ENCODE assay signal across 12 mouse cellular contexts in the genomic region with DNA sequence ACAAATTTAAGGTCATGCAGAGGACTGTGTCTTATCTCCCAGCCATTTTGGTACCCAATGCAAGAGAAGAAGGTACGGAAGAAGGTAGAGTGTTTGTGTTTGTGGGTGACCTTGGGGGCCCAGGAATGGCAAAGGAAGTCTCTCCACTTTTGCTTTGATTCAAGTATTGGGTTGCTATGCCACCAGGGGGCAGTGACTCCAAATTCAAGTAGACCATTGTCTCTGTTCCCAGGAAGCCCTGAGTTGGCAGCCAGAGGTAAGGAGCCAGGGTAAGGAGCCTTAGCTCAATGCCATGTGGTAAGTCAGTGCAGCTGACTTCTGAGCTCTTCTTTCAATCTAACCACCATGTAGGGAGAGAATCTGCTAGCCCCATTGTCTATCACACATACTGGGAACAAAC. TPM values are rescaled to one million over a fixed set of nuclear protein-coding genes. Genes with fewer than 3 reads are reported as not detected.
DNase-seq lines count a peak whose midpoint lies in the region; ATAC-seq and TF ChIP-seq lines count a peak whose summit lies in the region.
"Had no signal": no experiment of that assay in that cellular context is flagged by ENCODE, and none has a peak within 500 bp of the region (broad histone marks: within the 10 kb centered on the region; RNA-seq: fewer than 3 reads in every experiment).

No protein-coding gene starts in this region.

- H3K4me1 ChIP-seq in kidney, postnatal 0 days (replicated peaks; ENCODE audit: insufficient read depth, low read length), result no peaks in the 10 kb centered on the region
- H3K4me1 ChIP-seq in CH12.LX (ENCODE audit: control insufficient read depth in 1 of 2, insufficient read depth in 2 of 2), result peaks cover 0 to 9% of the 10 kb centered on the region in 2 experiments; a peak in 2 of 4 replicates
- H3K4me1 ChIP-seq: limb, embryonic 13.5 days; neural tube, embryonic 12.5 days had no signal

- dilution Hi-C loops in CH12.LX (cut with MboI; ENCODE audit: extremely low pct_ligation_motif_present, extremely low pct_unique_long_range_greater_than_20kb, low sequenced_read_pairs), result no loop called here

- no peak overlapping the region for H3K9ac ChIP-seq in kidney, postnatal 0 days (ENCODE audit: low read depth, low read length)
- H3K9ac ChIP-seq in CH12.LX (ENCODE audit: insufficient read depth, low read depth), result no peak overlapping the region
- H3K9ac ChIP-seq: limb, embryonic 13.5 days; neural tube, embryonic 12.5 days had no signal

- TF ChIP-seq POLR2A in CH12.LX (IDR thresholded peaks at IDR 0.05; ENCODE audit: low read depth, low read length), result no peak

- H3K4me3 ChIP-seq in kidney, postnatal 0 days (replicated peaks; ENCODE audit: low read depth, low read length), result no peak overlapping the region
- no peak overlapping the region for H3K4me3 ChIP-seq in CH12.LX (replicated peaks in 1 of 3; ENCODE audit: low read depth in 2 of 3, low read length in 2 of 3, poor library complexity in 1 of 3)
- H3K4me3 ChIP-seq: limb, embryonic 13.5 days; neural tube, embryonic 12.5 days had no signal

- peak; percentile 32 for TF ChIP-seq RAD21 in CH12.LX (IDR thresholded peaks at IDR 0.05; ENCODE audit: low read depth, low read length)

- 80% methylated on average over 1 of the region's 1 CpGs for WGBS in kidney, postnatal 0 days

- H3K79me2 ChIP-seq in CH12.LX (replicated peaks; ENCODE audit: control insufficient read depth, extremely low read depth, insufficient read depth, poor library complexity, severe bottlenecking), result no peaks in the 10 kb centered on the region

- peak; percentile 5 to 31 for DNase-seq in cerebellum, postnatal 14 days
- peak; percentile 22 for DNase-seq in kidney, postnatal 0 days (ENCODE audit: low spot score)
- no peak for DNase-seq in kidney, adult 8-10 months
- DNase-seq in CH12.LX (ENCODE audit: extremely low read depth), result peak; percentile 28
- DNase-seq in lung, adult 18-20 months, result peak; percentile 28 to 52
- no peak for DNase-seq in thymus, postnatal 0 days (ENCODE audit: low spot score)
- DNase-seq in cerebellum, adult 11-12 months, result no peak

- H3K9me3 ChIP-seq in kidney, postnatal 0 days (replicated peaks; ENCODE audit: low read length), result no peaks in the 10 kb centered on the region
- no peaks in the 10 kb centered on the region for H3K9me3 ChIP-seq in CH12.LX (replicated peaks; ENCODE audit: low read length)
- H3K9me3 ChIP-seq: limb, embryonic 13.5 days; neural tube, embryonic 12.5 days had no signal

- TF ChIP-seq CTCF in kidney, postnatal 0 days (IDR thresholded peaks at IDR 0.05; ENCODE audit: low read depth), result peak; percentile 60
- peak in 1 of 2 experiments; percentile 49; a peak in 2 of 4 replicates for TF ChIP-seq CTCF in CH12.LX (conservative IDR thresholded peaks at IDR 0.05 in 1 of 2, IDR thresholded peaks at IDR 0.05 in 1 of 2; ENCODE audit: low read depth in 2 of 2, low read length in 2 of 2)

- no peaks in the 10 kb centered on the region for H3K27me3 ChIP-seq in kidney, postnatal 0 days (ENCODE audit: insufficient read depth, low read length)
- H3K27me3 ChIP-seq in CH12.LX (replicated peaks), result no peaks in the 10 kb centered on the region
- H3K27me3 ChIP-seq: limb, embryonic 13.5 days; neural tube, embryonic 12.5 days had no signal

- in situ Hi-C loops in CH12.LX (cut with MboI; ENCODE audit: low pct_ligation_motif_present, low pct_unique_long_range_greater_than_20kb, low sequenced_read_pairs), result no loop called here

- H3K36me3 ChIP-seq in kidney, postnatal 0 days (ENCODE audit: insufficient read depth, low read length), result no peaks in the 10 kb centered on the region
- H3K36me3 ChIP-seq in CH12.LX (replicated peaks in 1 of 2; ENCODE audit: control insufficient read depth in 1 of 2, insufficient read depth in 1 of 2, low read length in 1 of 2), result no peaks in the 10 kb centered on the region
- H3K36me3 ChIP-seq: limb, embryonic 13.5 days; neural tube, embryonic 12.5 days had no signal

- H3K4me2 ChIP-seq in kidney, postnatal 0 days (ENCODE audit: low read length), result no peak overlapping the region
- H3K4me2 ChIP-seq in CH12.LX (ENCODE audit: insufficient read depth, low read depth, poor library complexity, severe bottlenecking), result no peak overlapping the region
- H3K4me2 ChIP-seq: limb, embryonic 13.5 days; neural tube, embryonic 12.5 days had no signal

- no peak for ATAC-seq in cerebellum, adult (ENCODE audit: insufficient number of reproducible peaks, low FRiP score, low TSS enrichment)
- no peak for ATAC-seq in kidney, postnatal 0 days (replicated peaks; ENCODE audit: low FRiP score, low read depth)

- no peak for TF ChIP-seq EP300 in CH12.LX (IDR thresholded peaks at IDR 0.05; ENCODE audit: low read length)

- H3K27ac ChIP-seq in kidney, postnatal 0 days, result no peak overlapping the region
- H3K27ac ChIP-seq in CH12.LX (ENCODE audit: insufficient read depth, low read depth), result no peak overlapping the region
- H3K27ac ChIP-seq: limb, embryonic 13.5 days; neural tube, embryonic 12.5 days had no signal

TF ChIP-seq in CH12.LX, 34 proteins besides CTCF, POLR2A, EP300 and RAD21:
- TF ChIP-seq SMC3 (IDR thresholded peaks at IDR 0.05; ENCODE audit: low read depth, low read length) (peak; percentile 43), RCOR1 (conservative IDR thresholded peaks at IDR 0.05; ENCODE audit: low read depth, low read length) (no peak)

RNA-seq across cellular contexts. Expression of a gene that starts 7.9 kb away (rescaled TPM):
- 0.06 TPM in 1 of 2 replicates, not detected in the other for polyA plus RNA-seq in kidney, postnatal 0 days (2015; fragmentation: Nextera tagmentation; extraction: Ambion mirVana)
- total RNA-seq in CH12.LX (2012; rRNA removed) (not detected in 2 replicates), CH12.LX (2014; rRNA removed) (not detected in 2 replicates)
- polyA plus RNA-seq in CH12.LX (2012; ENCODE audit: insufficient read length, low read depth), result not detected in 2 replicates
- polyA plus RNA-seq in thymus, postnatal 0 days (2015; fragmentation: Nextera tagmentation; extraction: Ambion mirVana), result 0.17 and 0.27 TPM in 2 replicates
- total RNA-seq: heart, postnatal 36 days had no signal

RNA-seq across cellular contexts. Expression of a gene that starts 11.0 kb away (rescaled TPM):
- not detected in 2 replicates for polyA plus RNA-seq in kidney, postnatal 0 days (2015; fragmentation: Nextera tagmentation; extraction: Ambion mirVana)
- total RNA-seq in CH12.LX (2012; rRNA removed) (not detected in 2 replicates), CH12.LX (2014; rRNA removed) (not detected in 2 replicates)
- polyA plus RNA-seq in CH12.LX (2012; ENCODE audit: insufficient read length, low read depth), result not detected in 2 replicates
- polyA plus RNA-seq in thymus, postnatal 0 days (2015; fragmentation: Nextera tagmentation; extraction: Ambion mirVana), result not detected in 2 replicates
- total RNA-seq: heart, postnatal 36 days had no signal
- polyA plus RNA-seq: limb, embryonic 13.5 days; neural tube, embryonic 12.5 days; stomach, embryonic 14.5 days had no signal

RNA-seq across cellular contexts. Expression of a gene that starts 21.4 kb away (rescaled TPM):
- polyA plus RNA-seq in kidney, postnatal 0 days (2015; fragmentation: Nextera tagmentation; extraction: Ambion mirVana), result 4.3 and 4.4 TPM in 2 replicates
- total RNA-seq in CH12.LX (2012; rRNA removed) (not detected in 2 replicates), CH12.LX (2014; rRNA removed) (not detected in 2 replicates)
- not detected in 2 replicates for polyA plus RNA-seq in CH12.LX (2012; ENCODE audit: insufficient read length, low read depth)
- polyA plus RNA-seq in thymus, postnatal 0 days (2015; fragmentation: Nextera tagmentation; extraction: Ambion mirVana), result 1.7 TPM in 2 replicates

Comparison
In these comparisons a context has a peak if more than half of its experiments do, and no peak if none do; other contexts are left out.
1. DNase-seq: peak in cerebellum, postnatal 14 days (2 of 2), kidney, postnatal 0 days (single experiment), CH12.LX (single experiment) and lung, adult 18-20 months (2 of 2); none in kidney, adult 8-10 months (0 of 2), thymus, postnatal 0 days (single experiment) and cerebellum, adult 11-12 months (single experiment).